Mouse (Mus musculus): ENCODE results near the gene Mtus2. TPM values are rescaled to one million over a fixed set of nuclear protein-coding genes. Genes with fewer than 3 reads are reported as not detected.

Gene Mtus2
- total RNA-seq, 1 experiment: 11.0 TPM

DNA sequence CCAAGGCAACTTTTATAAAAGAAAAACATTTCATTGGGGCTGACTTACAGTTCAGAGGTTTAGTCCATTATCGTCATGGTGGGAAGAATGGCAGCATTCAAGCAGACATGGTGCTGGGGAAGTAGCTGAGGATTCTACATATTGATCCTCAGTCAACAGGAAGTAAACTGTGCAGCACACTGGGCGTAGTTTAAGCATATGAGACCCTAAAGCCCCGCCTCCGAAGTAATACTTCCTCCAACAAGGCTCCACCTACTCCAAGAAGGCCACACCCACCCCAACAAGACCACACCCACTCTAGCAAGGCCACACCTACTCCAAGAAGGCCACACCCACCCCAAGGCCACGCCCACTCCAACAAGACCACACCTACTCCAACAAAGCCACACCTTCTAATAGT lies 55.0 kb downstream of the Mtus2 start:
- DNase-seq (ENCODE audit: low read depth, low spot score): no peak
- no peaks in the 10 kb centered on the region for H3K36me3 ChIP-seq (ENCODE audit: control insufficient read depth, insufficient read depth, low read length, poor library complexity, severe bottlenecking)
- no peak overlapping the region for H3K4me3 ChIP-seq (ENCODE audit: insufficient read depth in 1 of 2, low read depth in 1 of 2, low read length in 2 of 2, poor library complexity in 1 of 2, severe bottlenecking in 1 of 2)
- TF ChIP-seq ZNF384 (IDR thresholded peaks at IDR 0.05; ENCODE audit: low read depth, low read length) (no peak), ZC3H11A (IDR thresholded peaks at IDR 0.05; ENCODE audit: borderline replicate concordance, low read depth, low read length) (no peak), MAFK (IDR thresholded peaks at IDR 0.05; ENCODE audit: insufficient read depth, low read depth, low read length) (no peak), HCFC1 (IDR thresholded peaks at IDR 0.05; ENCODE audit: borderline replicate concordance, insufficient read depth, low read length) (no peak), CHD2 (IDR thresholded peaks at IDR 0.05; ENCODE audit: low read depth, low read length) (no peak)
- no peak overlapping the region for H3K9ac ChIP-seq (ENCODE audit: insufficient read depth, low read depth, low read length, poor library complexity, severe bottlenecking)
- in situ Hi-C loops (cut with MboI; ENCODE audit: low sequenced_read_pairs in 2 of 2, unreplicated experiment in 2 of 2): no loop called here
- no peak overlapping the region for H3K27ac ChIP-seq (ENCODE audit: insufficient read depth, low read depth, low read length, poor library complexity, severe bottlenecking)
- no peaks in the 10 kb centered on the region for H3K4me1 ChIP-seq (ENCODE audit: control insufficient read depth in 2 of 2, insufficient read depth in 2 of 2, low read length in 2 of 2, poor library complexity in 1 of 2)
- H3K9me3 ChIP-seq (ENCODE audit: control insufficient read depth, insufficient read depth, low read depth, low read length): no peaks in the 10 kb centered on the region

- Histone ChIP-seq H3K9ac (ENCODE audit: insufficient read depth, low read depth, low read length, poor library complexity, severe bottlenecking) (no peak overlapping the region), H3K36me3 (ENCODE audit: control insufficient read depth, insufficient read depth, low read length, poor library complexity, severe bottlenecking) (no peaks in the 10 kb centered on the region), H3K27ac (ENCODE audit: insufficient read depth, low read depth, low read length, poor library complexity, severe bottlenecking) (no peak overlapping the region), H3K4me1 (ENCODE audit: control insufficient read depth in 2 of 2, insufficient read depth in 2 of 2, low read length in 2 of 2, poor library complexity in 1 of 2) (no peaks in the 10 kb centered on the region), H3K4me3 (ENCODE audit: insufficient read depth in 1 of 2, low read depth in 1 of 2, low read length in 2 of 2, poor library complexity in 1 of 2, severe bottlenecking in 1 of 2) (no peak overlapping the region), H3K9me3 (ENCODE audit: control insufficient read depth, insufficient read depth, low read depth, low read length) (no peaks in the 10 kb centered on the region)
- no peak for DNase-seq (ENCODE audit: low read depth, low spot score)
- no peak for TF ChIP-seq ZNF384 (IDR thresholded peaks at IDR 0.05; ENCODE audit: low read depth, low read length)
- TF ChIP-seq ZC3H11A (IDR thresholded peaks at IDR 0.05; ENCODE audit: borderline replicate concordance, low read depth, low read length): no peak
- no peak for TF ChIP-seq MAFK (IDR thresholded peaks at IDR 0.05; ENCODE audit: insufficient read depth, low read depth, low read length)
- in situ Hi-C loops (cut with MboI; ENCODE audit: low sequenced_read_pairs in 2 of 2, unreplicated experiment in 2 of 2): no loop called here
Observed at GRCm38 (mm10) chr5:148014133-148014854, 57.2 kb downstream of the Mtus2 start.

GRCm38 (mm10) chr5:148015383-148015782 lies 58.3 kb downstream of the Mtus2 start:
- Histone ChIP-seq H3K4me1 (ENCODE audit: control insufficient read depth in 2 of 2, insufficient read depth in 2 of 2, low read length in 2 of 2, poor library complexity in 1 of 2) (no peaks in the 10 kb centered on the region), H3K9ac (ENCODE audit: insufficient read depth, low read depth, low read length, poor library complexity, severe bottlenecking) (no peak overlapping the region), H3K9me3 (ENCODE audit: control insufficient read depth, insufficient read depth, low read depth, low read length) (no peaks in the 10 kb centered on the region), H3K36me3 (ENCODE audit: control insufficient read depth, insufficient read depth, low read length, poor library complexity, severe bottlenecking) (no peaks in the 10 kb centered on the region), H3K27ac (ENCODE audit: insufficient read depth, low read depth, low read length, poor library complexity, severe bottlenecking) (no peak overlapping the region), H3K4me3 (ENCODE audit: insufficient read depth in 1 of 2, low read depth in 1 of 2, low read length in 2 of 2, poor library complexity in 1 of 2, severe bottlenecking in 1 of 2) (no peak overlapping the region)
- no peak for DNase-seq (ENCODE audit: low read depth, low spot score)
- in situ Hi-C loops (cut with MboI; ENCODE audit: low sequenced_read_pairs in 2 of 2, unreplicated experiment in 2 of 2): no loop called here
- TF ChIP-seq HCFC1 (IDR thresholded peaks at IDR 0.05; ENCODE audit: borderline replicate concordance, insufficient read depth, low read length) (no peak), CHD2 (IDR thresholded peaks at IDR 0.05; ENCODE audit: low read depth, low read length) (no peak), ZNF384 (IDR thresholded peaks at IDR 0.05; ENCODE audit: low read depth, low read length) (no peak), MAFK (IDR thresholded peaks at IDR 0.05; ENCODE audit: insufficient read depth, low read depth, low read length) (no peak), ZC3H11A (IDR thresholded peaks at IDR 0.05; ENCODE audit: borderline replicate concordance, low read depth, low read length) (no peak)

- Histone ChIP-seq H3K4me1 (ENCODE audit: control insufficient read depth in 2 of 2, insufficient read depth in 2 of 2, low read length in 2 of 2, poor library complexity in 1 of 2) (no peaks in the 10 kb centered on the region), H3K9me3 (ENCODE audit: control insufficient read depth, insufficient read depth, low read depth, low read length) (no peaks in the 10 kb centered on the region), H3K36me3 (ENCODE audit: control insufficient read depth, insufficient read depth, low read length, poor library complexity, severe bottlenecking) (no peaks in the 10 kb centered on the region), H3K27ac (ENCODE audit: insufficient read depth, low read depth, low read length, poor library complexity, severe bottlenecking) (no peak overlapping the region), H3K4me3 (ENCODE audit: insufficient read depth in 1 of 2, low read depth in 1 of 2, low read length in 2 of 2, poor library complexity in 1 of 2, severe bottlenecking in 1 of 2) (no peak overlapping the region), H3K9ac (ENCODE audit: insufficient read depth, low read depth, low read length, poor library complexity, severe bottlenecking) (no peak overlapping the region)
- TF ChIP-seq ZC3H11A (IDR thresholded peaks at IDR 0.05; ENCODE audit: borderline replicate concordance, low read depth, low read length) (no peak), CHD2 (IDR thresholded peaks at IDR 0.05; ENCODE audit: low read depth, low read length) (no peak), ZNF384 (IDR thresholded peaks at IDR 0.05; ENCODE audit: low read depth, low read length) (no peak)
- no peak for DNase-seq (ENCODE audit: low read depth, low spot score)
- in situ Hi-C loops (cut with MboI; ENCODE audit: low sequenced_read_pairs in 2 of 2, unreplicated experiment in 2 of 2): no loop called here
Observed at GRCm38 (mm10) chr5:148017371-148017770, 60.3 kb downstream of the Mtus2 start.

- H3K9me3 ChIP-seq (ENCODE audit: control insufficient read depth, insufficient read depth, low read depth, low read length): no peaks in the 10 kb centered on the region
- peaks cover 0 to 8% of the 10 kb centered on the region in 2 experiments; a peak in 1 of 4 replicates for H3K4me1 ChIP-seq (ENCODE audit: control insufficient read depth in 2 of 2, insufficient read depth in 2 of 2, low read length in 2 of 2, poor library complexity in 1 of 2)
- no peak overlapping the region for H3K27ac ChIP-seq (ENCODE audit: insufficient read depth, low read depth, low read length, poor library complexity, severe bottlenecking)
- no peak overlapping the region for H3K4me3 ChIP-seq (ENCODE audit: insufficient read depth in 1 of 2, low read depth in 1 of 2, low read length in 2 of 2, poor library complexity in 1 of 2, severe bottlenecking in 1 of 2)
- TF ChIP-seq HCFC1 (IDR thresholded peaks at IDR 0.05; ENCODE audit: borderline replicate concordance, insufficient read depth, low read length) (no peak), CHD2 (IDR thresholded peaks at IDR 0.05; ENCODE audit: low read depth, low read length) (no peak), ZNF384 (IDR thresholded peaks at IDR 0.05; ENCODE audit: low read depth, low read length) (no peak), MAFK (IDR thresholded peaks at IDR 0.05; ENCODE audit: insufficient read depth, low read depth, low read length) (no peak), ZC3H11A (IDR thresholded peaks at IDR 0.05; ENCODE audit: borderline replicate concordance, low read depth, low read length) (no peak)
- no peak for DNase-seq (ENCODE audit: low read depth, low spot score)
- no peak overlapping the region for H3K9ac ChIP-seq (ENCODE audit: insufficient read depth, low read depth, low read length, poor library complexity, severe bottlenecking)
- H3K36me3 ChIP-seq (ENCODE audit: control insufficient read depth, insufficient read depth, low read length, poor library complexity, severe bottlenecking): no peaks in the 10 kb centered on the region
- in situ Hi-C loops (cut with MboI; ENCODE audit: low sequenced_read_pairs in 2 of 2, unreplicated experiment in 2 of 2): no loop called here
Observed at GRCm38 (mm10) chr5:148022784-148023183, 65.7 kb downstream of the Mtus2 start.
